Mouse (Mus musculus) liver, embryonic 12.5 days (tissue): ENCODE results near the gene Trpv2. TPM values are rescaled to one million over a fixed set of nuclear protein-coding genes. Genes with fewer than 3 reads are reported as not detected.
A peak's percentile ranks its signal among the peaks of the same experiment; 100 is the strongest.

ENCODE experiments used
- ATAC-seq: fragments of 200-750 bp; cut with Nextera tagmentation; 2 replicates; pipeline ENCODE4 v1.8.0; 2017; ENCODE audit warnings: moderate number of reproducible peaks, mild to moderate bottlenecking, moderate library complexity
- H3K27ac ChIP-seq: fragments of 300-500 bp; sonication (generic); 2 replicates; pipeline ENCODE4 v1.5.1; 2016; ENCODE audit warnings: mild to moderate bottlenecking
- H3K27me3 ChIP-seq: fragments of 300-500 bp; sonication (generic); replicated peaks from 2 replicates; pipeline ENCODE4 v1.6.1; 2016; ENCODE audit warnings: mild to moderate bottlenecking, moderate library complexity
- H3K36me3 ChIP-seq: fragments of 300-500 bp; sonication (generic); 2 replicates; pipeline ENCODE4 v1.6.1; 2016; ENCODE audit warnings: mild to moderate bottlenecking, moderate library complexity
- H3K4me1 ChIP-seq: fragments of 300-500 bp; sonication (generic); 2 replicates; pipeline ENCODE4 v1.6.1; 2016
- H3K4me2 ChIP-seq: fragments of 300-500 bp; sonication (generic); 2 replicates; pipeline ENCODE4 v1.6.1; 2016; ENCODE audit warnings: mild to moderate bottlenecking, moderate library complexity
- H3K4me3 ChIP-seq: fragments of 300-500 bp; sonication (generic); 2 replicates; pipeline ENCODE4 v1.5.1; 2016; ENCODE audit warnings: mild to moderate bottlenecking, moderate library complexity
- H3K9ac ChIP-seq: fragments of 300-500 bp; sonication (generic); 2 replicates; pipeline ENCODE4 v1.6.1; 2016; ENCODE audit warnings: mild to moderate bottlenecking, moderate library complexity
- H3K9me3 ChIP-seq: fragments of 300-500 bp; sonication (generic); replicated peaks from 2 replicates; pipeline ENCODE4 v1.6.1; 2016; ENCODE audit warnings: mild to moderate bottlenecking, moderate library complexity
- WGBS: fragments of 180-500 bp; shearing (Covaris S2); methylation state at CpG from one replicate; pipeline ENCODE4 v1.1.7; 2016; ENCODE audit not compliant: insufficient replicate concordance; 5-methylcytosine and 5-hydroxymethylcytosine counted together
- polyA plus RNA-seq: library from polyadenylated mRNA; unstranded; fragments of >200 nt; fragmentation: Nextera tagmentation; extraction: Ambion mirVana; gene quantifications from 2 replicates; pipeline ENCODE4 v1.2.1, GENCODE M21; 2016

Gene Trpv2
- polyA plus RNA-seq, 1 experiment from 2014 or later: 9.0 TPM

DNA sequence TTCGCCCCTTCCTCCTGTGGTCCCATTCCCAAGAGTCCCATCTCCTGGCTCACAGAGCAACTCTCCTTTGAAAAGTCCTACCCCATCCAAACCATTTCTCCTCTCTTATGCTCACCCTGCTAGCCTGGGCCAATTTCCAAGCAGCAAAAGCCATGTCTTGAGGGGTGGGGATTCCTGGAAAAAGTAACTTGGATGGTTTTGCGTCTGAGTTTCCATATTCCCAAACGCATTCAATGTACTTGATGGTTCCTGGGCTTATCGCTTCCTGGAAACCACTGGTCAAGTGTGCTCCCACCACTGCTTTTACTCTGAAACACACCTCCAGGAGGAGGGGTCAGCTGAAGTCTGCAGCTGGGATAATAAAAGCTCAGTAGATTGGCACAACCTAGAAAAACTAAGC lies 64.1 kb downstream of the Trpv2 start:
- no peak overlapping the region for H3K4me2 ChIP-seq
- H3K27ac ChIP-seq: no peak overlapping the region
- no peaks in the 10 kb centered on the region for H3K27me3 ChIP-seq
- no peaks in the 10 kb centered on the region for H3K9me3 ChIP-seq
- H3K36me3 ChIP-seq: no peaks in the 10 kb centered on the region
- no peak for ATAC-seq
- no peak overlapping the region for H3K4me3 ChIP-seq
- H3K9ac ChIP-seq: no peak overlapping the region
- WGBS: 72% methylated on average over 4 of the region's 4 CpGs
- peaks cover 41% of the 10 kb centered on the region for H3K4me1 ChIP-seq

DNA sequence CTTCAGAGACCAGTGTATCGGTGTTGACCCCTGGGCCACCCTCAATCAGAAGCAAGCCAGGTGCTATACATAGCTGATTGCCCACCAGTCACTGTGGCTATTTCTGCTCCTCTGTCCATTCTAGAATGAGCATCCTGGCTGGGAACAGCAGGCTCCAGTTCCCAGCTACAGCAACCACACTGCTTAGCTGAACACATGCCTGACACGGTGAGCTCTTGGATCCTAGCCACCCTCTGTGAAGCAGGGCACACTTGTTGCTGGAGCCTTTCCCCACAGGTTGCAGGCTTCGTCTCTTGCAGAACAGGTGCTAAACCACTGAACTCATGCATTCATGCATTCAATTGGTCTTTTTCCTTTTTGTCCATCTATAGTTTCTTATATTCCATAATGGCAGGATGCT lies 66.1 kb downstream of the Trpv2 start:
- H3K27ac ChIP-seq: no peak overlapping the region

DNA sequence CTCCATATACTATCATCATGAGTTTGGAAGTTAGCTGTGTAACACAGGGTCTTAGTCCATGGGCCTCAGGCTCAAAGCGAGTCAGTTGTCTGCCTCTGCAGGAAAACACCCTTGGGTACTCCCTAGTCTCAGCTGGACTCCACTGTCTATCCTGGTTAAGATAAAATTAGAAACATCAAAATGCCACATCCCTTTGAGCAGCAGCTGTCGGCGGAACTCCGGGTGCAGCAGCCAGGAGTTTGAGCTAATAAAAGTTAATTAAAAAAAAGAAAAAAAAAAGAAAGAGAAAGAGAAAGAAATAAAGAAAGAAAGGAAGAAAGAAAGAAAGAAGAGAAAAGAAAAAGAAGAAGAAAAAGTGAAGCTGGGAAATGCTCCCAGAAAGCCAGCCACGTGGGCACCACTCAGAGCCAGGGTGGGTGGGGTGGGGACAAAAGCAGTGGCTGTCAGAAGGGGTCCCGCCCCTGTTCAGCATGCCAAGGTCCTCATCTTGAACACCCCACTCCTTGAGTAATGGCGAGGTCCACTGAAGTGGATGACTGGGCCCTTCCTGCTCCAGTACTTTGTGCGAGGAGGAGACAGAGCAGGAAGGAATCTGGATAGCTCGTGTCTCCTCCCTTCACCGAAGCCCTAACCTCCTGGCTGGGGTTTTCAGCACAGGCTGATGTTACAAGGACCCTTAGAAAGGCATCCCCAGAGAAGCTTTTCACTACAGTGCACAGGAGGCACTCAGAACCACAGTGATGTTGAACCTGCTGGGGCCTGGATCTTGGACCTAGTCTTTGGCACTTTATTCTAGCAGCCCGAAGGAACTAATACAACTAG lies 67.9 kb downstream of the Trpv2 start:
- Histone ChIP-seq H3K9ac (no peak overlapping the region), H3K9me3 (no peaks in the 10 kb centered on the region), H3K27me3 (no peaks in the 10 kb centered on the region), H3K27ac (no peak overlapping the region), H3K4me3 (no peak overlapping the region), H3K4me2 (no peak overlapping the region), H3K4me1 (peaks cover 57% of the 10 kb centered on the region), H3K36me3 (no peaks in the 10 kb centered on the region)
- no peak for ATAC-seq
- WGBS: 62% methylated on average over 11 of the region's 11 CpGs

More for the DNA sequence above, 66.1 kb downstream of the Trpv2 start:
- ATAC-seq: no peak
- no peak overlapping the region for H3K4me3 ChIP-seq
- H3K36me3 ChIP-seq: no peaks in the 10 kb centered on the region
- H3K4me2 ChIP-seq: no peak overlapping the region
- H3K9me3 ChIP-seq: no peaks in the 10 kb centered on the region
- no peaks in the 10 kb centered on the region for H3K27me3 ChIP-seq
- WGBS: 74% methylated on average over 3 of the region's 3 CpGs
- peaks cover 52% of the 10 kb centered on the region for H3K4me1 ChIP-seq
- no peak overlapping the region for H3K9ac ChIP-seq

DNA sequence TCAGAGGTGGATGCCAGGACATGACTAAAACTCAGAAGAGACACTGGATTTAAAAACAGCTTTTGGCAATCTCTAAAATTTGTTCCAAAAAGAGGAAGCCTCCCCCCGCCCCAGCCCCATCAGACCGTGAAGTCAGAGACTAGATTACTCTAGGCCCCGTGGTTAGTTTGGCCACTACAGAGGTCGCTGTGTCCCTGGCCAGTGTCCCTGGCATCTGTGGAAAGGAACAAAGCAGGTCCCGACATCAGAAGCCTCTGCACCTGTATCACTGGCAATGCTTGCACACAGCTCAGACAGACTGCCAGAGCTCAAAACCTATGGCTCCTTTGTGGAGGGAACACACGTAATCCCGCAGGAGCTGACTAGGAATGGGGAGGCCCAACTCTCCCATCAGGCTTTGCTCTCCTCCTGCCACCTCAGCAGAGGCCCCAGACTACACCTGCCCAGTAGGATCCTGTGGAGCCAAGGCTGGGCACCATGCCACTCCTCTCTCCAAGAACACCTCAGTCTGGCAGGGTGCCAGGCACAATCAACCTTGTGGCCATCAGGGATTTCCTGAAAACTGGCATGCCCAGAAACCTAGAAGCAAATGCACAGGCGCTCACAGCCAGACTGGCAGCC lies 68.8 kb downstream of the Trpv2 start:
- no peak for ATAC-seq
- Histone ChIP-seq H3K4me2 (no peak overlapping the region), H3K4me3 (no peak overlapping the region), H3K27me3 (peaks cover 5% of the 10 kb centered on the region; the same call in 1 of the 2 replicates), H3K36me3 (no peaks in the 10 kb centered on the region), H3K4me1 (peaks cover 58% of the 10 kb centered on the region), H3K9me3 (no peaks in the 10 kb centered on the region), H3K9ac (no peak overlapping the region), H3K27ac (no peak overlapping the region)
- WGBS: 56% methylated on average over 8 of the region's 8 CpGs

DNA sequence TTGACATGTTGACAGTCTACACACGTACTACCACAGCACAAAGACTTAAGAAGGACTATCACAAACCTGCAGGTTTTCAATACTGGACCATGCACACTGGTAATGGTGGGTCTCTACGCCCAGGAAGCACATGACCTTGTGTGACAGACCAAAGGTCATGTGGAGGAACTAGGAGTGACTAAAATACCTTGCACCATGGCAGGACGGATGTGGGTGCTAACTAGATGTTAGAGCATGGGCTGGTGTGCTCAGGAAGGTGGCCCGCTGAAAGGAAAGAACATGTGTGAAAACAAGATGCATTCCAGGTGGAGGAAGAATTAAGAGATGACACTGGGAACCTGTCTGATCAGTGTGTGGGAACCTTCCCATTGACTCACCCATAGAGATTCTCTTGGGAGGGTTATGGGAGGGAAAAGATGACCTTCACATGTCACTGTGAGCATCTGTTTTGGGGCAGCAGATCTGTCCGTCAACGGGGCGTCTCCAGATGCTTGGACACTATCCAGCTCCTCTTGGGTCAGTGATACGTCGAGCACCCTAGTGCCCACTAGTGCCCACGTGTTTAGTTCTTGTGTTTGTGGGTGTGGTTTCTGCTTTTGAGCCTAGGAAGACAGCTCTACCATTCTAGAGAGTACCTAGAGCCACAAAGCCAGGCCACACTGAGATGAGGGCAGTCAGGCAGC lies 69.5 kb downstream of the Trpv2 start:
- no peak overlapping the region for H3K4me3 ChIP-seq
- no peak overlapping the region for H3K27ac ChIP-seq
- ATAC-seq: no peak
- H3K9me3 ChIP-seq: no peaks in the 10 kb centered on the region
- H3K4me2 ChIP-seq: no peak overlapping the region
- peaks cover 61% of the 10 kb centered on the region for H3K4me1 ChIP-seq
- H3K9ac ChIP-seq: no peak overlapping the region
- 69% methylated on average over 10 of the region's 10 CpGs for WGBS
- no peaks in the 10 kb centered on the region for H3K36me3 ChIP-seq
- H3K27me3 ChIP-seq: peaks cover 5% of the 10 kb centered on the region; the same call in 1 of the 2 replicates

DNA sequence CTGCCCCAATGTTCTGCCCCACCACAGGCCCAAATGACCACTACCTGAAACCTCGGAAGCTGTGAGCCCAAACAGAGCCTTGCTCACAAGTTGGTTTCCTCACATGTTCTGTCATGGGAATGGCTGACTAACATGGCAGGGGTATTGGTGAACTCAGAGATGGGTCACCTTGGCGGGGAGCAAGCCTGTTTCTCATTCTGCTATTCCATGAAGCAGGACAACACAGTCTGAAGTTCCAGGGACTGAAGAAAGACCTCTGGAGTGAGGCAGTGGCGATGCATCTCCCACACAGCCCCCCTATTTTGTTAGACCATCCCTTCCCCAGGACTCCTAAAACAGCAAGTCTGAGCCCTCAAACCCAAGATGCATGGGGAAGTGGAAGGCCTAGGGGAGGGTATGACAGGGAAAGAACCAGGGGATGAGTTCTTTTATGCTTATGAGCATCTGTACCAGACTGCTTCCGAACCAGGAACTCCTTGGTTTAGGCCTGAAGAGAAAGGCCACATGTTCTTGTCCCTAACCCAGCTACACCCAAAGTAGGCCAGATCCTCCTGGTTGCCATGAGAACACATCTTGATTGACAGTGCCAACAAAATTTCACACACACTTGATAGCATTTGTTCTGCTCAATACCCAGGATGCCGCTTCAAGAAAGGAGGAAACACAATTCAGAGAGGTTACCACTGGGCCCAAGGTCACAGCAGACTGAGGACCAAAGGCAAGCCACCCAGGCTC lies 70.5 kb downstream of the Trpv2 start:
- Histone ChIP-seq H3K9me3 (no peaks in the 10 kb centered on the region), H3K4me2 (no peak overlapping the region), H3K4me3 (no peak overlapping the region), H3K9ac (no peak overlapping the region), H3K4me1 (peaks cover 69% of the 10 kb centered on the region), H3K36me3 (no peaks in the 10 kb centered on the region), H3K27ac (no peak overlapping the region), H3K27me3 (peaks cover 5% of the 10 kb centered on the region; the same call in 1 of the 2 replicates)
- WGBS: 85% methylated on average over 5 of the region's 5 CpGs
- ATAC-seq: no peak

DNA sequence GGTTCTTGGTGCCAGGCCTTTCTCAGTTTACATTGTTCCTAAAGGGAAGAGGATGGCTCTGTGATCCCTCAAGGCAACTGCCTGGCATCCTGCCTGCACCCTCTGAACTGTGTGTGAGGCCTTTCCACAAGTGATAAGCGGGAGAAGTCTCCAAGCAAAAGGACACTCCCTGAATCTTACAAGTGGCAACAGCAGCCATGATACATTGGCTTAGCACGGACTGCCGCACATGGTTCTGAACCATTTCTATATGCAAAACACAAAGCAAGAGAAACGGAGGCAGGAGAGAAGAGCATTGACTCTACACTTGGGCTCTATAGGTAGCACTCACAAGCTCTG lies 71.0 kb downstream of the Trpv2 start:
- peak overlapping the region; percentile 100; the same call in 1 of the 2 replicates for H3K4me2 ChIP-seq
- peaks cover 69% of the 10 kb centered on the region for H3K4me1 ChIP-seq
- no peak overlapping the region for H3K9ac ChIP-seq
- peaks cover 5% of the 10 kb centered on the region; the same call in 1 of the 2 replicates for H3K27me3 ChIP-seq
- no peaks in the 10 kb centered on the region for H3K36me3 ChIP-seq
- ATAC-seq: no peak
- no peak overlapping the region for H3K27ac ChIP-seq
- no peaks in the 10 kb centered on the region for H3K9me3 ChIP-seq
- WGBS: 73% methylated on average over 4 of the region's 4 CpGs
- H3K4me3 ChIP-seq: no peak overlapping the region

DNA sequence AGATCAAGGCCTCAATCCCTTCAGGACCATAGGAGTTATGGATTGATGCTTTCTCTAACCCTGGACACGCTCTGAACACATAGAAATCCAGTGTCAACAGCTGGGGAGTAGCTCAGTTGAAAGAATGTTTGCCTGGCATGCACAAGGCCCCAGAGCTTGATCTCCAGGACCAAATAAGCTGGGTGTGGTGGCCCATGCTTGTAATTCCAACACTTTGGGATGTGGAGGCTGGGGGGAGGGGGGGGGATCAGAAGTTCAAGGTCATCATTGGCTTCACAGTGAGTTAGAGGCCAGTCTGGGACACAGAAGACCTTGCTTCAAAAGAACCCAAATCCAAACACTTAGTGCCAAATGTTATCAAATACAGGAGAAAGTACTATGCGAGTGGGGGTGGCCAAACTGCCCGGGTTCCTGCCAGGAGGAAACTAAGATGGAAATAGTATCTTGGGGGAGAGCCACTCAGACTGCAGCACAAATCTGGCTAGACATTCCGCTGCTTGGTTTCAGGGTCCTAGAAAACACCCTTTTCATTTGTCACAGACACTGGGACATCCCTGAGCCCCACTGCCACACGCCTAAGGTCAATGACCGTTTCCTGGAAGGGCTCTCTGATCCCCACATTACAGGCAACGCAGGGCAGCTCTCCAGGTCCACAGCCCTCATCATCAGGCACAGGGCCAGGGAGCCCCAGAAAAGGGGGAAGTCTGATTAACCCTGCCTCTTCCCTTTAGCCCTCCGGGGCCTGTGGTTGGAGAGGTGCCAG lies 71.6 kb downstream of the Trpv2 start:
- H3K27ac ChIP-seq: peak overlapping the region; percentile 45; the same call in 1 of the 2 replicates
- WGBS: 32% methylated on average over 8 of the region's 8 CpGs
- peaks cover 5% of the 10 kb centered on the region; the same call in 1 of the 2 replicates for H3K27me3 ChIP-seq
- H3K9ac ChIP-seq: no peak overlapping the region
- peaks cover 5% of the 10 kb centered on the region; the same call in 1 of the 2 replicates for H3K36me3 ChIP-seq
- ATAC-seq: no peak
- H3K9me3 ChIP-seq: no peaks in the 10 kb centered on the region
- no peak overlapping the region for H3K4me3 ChIP-seq
- H3K4me1 ChIP-seq: peaks cover 69% of the 10 kb centered on the region
- H3K4me2 ChIP-seq: peak overlapping the region; percentile 100

DNA sequence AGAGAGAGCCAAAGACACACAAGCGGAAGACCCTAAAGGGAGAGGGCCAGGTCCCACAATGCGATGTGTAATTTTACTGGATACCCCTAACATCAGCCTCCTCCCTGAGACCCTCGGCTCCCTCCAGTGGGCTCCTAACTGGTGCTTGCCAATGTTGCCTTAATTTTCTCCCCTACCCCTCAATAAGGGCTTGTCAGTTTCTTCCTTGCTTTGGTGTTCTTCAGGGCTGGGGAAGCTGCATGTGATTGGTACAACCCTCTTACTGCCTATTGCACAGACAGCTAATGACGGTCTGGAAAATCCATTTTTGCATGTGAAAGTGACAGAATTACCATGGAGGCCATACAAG lies 72.2 kb downstream of the Trpv2 start:
- H3K36me3 ChIP-seq: peaks cover 6% of the 10 kb centered on the region; the same call in 1 of the 2 replicates

DNA sequence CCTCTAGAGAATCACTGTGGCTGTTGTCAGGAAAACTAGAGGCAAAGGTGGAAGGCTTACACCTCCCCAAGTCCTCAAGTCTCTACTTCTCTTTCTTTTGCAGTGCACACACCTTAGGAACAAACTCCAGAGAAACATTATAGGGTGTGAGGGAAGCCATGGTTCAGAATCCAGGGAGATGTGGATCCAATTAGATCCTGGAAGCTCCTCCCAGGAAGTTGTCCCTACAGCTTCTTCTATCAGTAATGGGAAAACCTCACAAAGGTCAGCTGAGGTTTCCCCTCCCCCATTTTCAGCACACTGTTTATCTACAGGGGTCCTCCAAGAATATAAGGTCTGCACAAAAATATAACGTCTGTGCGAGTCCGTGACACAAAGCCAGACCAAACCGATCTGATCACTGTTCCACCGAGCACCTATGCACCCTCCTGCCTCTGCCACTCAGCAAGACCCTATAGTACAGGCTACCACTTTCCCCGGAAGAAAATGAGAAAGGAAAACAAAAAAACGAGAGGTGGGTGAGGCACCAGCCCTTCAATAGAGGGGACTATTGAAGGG lies 72.8 kb downstream of the Trpv2 start:
- H3K4me1 ChIP-seq: peaks cover 66% of the 10 kb centered on the region
- H3K27ac ChIP-seq: 0 out of 2 replicates have a peak overlapping the region, but pooled peaks have one; percentile 45
- H3K27me3 ChIP-seq: peaks cover 5% of the 10 kb centered on the region; the same call in 1 of the 2 replicates
- H3K9ac ChIP-seq: no peak overlapping the region
- H3K4me2 ChIP-seq: peak overlapping the region; percentile 100
- no peak for ATAC-seq
- WGBS: 21% methylated on average over 7 of the region's 7 CpGs
- peak overlapping the region; percentile 74 for H3K4me3 ChIP-seq
- peaks cover 8% of the 10 kb centered on the region; the same call in 1 of the 2 replicates for H3K36me3 ChIP-seq
- no peaks in the 10 kb centered on the region for H3K9me3 ChIP-seq

More for the DNA sequence above, 72.2 kb downstream of the Trpv2 start:
- no peak overlapping the region for H3K9ac ChIP-seq
- no peaks in the 10 kb centered on the region for H3K9me3 ChIP-seq
- 38% methylated on average over 4 of the region's 4 CpGs for WGBS
- H3K27me3 ChIP-seq: peaks cover 5% of the 10 kb centered on the region; the same call in 1 of the 2 replicates
- peaks cover 69% of the 10 kb centered on the region for H3K4me1 ChIP-seq
- H3K4me3 ChIP-seq: no peak overlapping the region
- ATAC-seq: no peak
- H3K27ac ChIP-seq: peak overlapping the region; percentile 45; the same call in 1 of the 2 replicates
- peak overlapping the region; percentile 100 for H3K4me2 ChIP-seq
